Mouse (Mus musculus) layer of hippocampus, postnatal 36 days (tissue): ENCODE data around the gene Tm2d1. TPM values are rescaled to one million over a fixed set of nuclear protein-coding genes. Genes with fewer than 3 reads are reported as not detected.
"Not testable (repeated sequence)": the region's sequence is repeated elsewhere in the genome, so short reads cannot be mapped to it uniquely, and the experiment has no call there.

ENCODE experiments used
- DNase-seq, 2 experiments: peaks; one replicate each; pipeline ENCODE4 v3.0.0; 2022
- total RNA-seq, 2 experiments: library from RNA; stranded (reverse); gene quantifications; 2 replicates each; pipeline ENCODE4 v1.2.3; 2021

The Tm2d1 gene
- total RNA-seq: 10 to 100 TPM; 38.2 to 41.4 TPM

DNA sequence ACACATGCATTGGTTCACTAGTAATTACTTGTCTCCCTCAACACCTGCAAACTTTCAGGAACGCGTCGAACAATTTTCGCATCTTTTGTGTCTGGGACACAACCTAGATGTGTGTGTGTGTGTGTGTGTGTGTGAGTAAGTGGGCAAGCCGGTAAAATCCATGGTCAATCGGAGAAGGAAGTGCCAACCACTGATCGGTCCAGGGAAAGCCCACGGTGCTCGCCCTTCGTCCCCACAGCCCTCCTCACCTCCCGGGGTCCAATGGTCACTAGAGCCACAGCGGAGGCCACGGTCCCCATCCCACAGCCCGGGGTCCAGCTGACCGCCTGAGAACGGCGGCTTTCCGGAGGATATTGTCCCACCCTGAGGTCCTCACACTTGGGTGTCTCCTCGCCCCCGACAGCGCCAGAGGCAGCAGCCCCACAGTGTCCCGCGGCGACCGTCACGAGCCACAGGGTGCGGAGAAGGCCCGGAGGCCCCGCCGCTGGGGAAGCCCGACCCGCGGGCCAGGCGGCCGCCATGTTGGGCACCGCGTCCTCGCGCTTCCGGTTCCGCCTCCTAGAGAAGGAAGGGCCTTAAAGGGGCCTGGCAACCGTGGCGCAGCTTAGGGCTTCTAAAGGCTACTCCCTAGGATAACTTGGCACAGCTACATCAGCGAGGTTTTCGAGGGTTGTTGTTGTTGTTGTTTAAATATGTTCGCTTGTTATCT, at the start of gene Tm2d1:
Gene Tm2d1, minus strand, starts transcription at position 591 of the 709 bp plus-strand sequence.
- peak; percentile 78 to 79 for DNase-seq

DNA sequence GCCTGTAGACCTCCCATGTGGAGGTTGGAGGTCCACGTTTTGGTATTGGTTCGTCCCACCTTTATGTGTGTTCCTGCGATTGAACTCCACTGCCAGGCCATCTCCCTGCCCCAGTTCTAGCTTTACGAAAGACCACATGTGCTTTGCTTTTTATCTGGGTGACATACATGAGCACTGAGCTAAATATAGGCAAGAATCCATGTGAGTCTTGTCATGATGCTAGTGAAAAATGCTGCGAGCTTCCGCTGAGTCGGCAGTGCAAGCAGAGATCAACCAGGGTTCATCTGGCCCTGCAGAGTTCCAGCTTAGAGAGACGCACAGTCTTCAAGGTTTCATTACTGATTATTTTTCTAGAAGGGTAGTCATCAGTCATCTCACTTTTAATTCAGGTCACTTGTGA, 45.3 kb upstream of the Tm2d1 start:
- DNase-seq: no peak

DNA sequence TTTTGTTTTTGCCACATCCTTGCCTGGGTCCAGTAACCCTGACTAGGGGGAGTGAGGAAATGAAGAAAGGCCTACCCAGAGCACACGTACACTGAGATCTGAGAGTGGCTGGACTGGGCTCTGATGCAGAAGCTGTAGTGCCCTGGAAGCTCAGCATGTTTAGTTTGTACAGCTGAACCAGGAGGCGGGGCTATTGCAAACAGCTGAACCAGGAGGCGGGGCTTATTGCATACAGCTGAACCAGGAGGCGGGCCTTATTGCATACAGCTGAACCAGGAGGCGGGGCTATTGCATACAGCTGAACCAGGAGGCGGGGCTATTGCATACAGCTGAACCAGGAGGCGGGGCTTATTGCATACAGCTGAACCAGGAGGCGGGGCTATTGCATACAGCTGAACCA, 32.0 kb upstream of the Tm2d1 start:
- DNase-seq: not testable (repeated sequence)

DNA sequence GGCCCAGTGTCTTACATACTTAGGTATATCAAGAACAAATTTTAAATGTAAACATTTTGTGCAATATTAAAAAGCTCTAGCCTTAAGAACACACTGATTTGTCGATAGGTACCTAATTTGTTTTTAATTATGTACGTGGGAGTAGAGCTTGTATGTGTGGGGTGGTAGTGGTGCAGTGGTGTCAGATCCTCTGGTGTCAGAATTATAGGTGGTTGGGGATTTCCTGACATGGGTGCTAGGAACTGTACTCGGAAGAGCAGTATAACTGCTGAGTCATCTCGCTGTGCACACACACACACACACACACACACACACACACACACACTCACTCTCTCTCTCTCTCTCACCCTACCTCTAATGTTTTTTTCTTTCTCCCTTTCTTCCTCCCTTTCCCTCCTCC, 25.3 kb upstream of the Tm2d1 start:
- no peak for DNase-seq

DNA sequence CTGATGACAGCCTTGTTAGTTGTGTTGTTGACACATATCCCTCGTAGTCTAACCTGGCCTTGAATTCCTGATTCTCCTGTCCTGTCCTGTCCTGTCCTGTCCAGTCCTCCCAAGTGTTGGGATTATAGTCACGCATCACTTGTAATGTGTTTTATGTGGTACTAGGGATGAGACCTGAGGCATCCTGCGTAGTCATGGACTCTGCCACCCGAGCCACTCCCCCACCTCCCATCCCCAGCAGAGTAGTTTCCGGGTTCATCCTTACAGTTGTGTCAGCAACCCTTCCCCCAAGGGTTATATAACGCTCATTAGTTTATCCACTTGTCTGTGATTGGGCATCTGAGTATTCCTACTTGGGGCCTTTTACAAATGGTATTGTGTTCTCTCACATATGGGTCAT, 21.3 kb upstream of the Tm2d1 start:
- no peak for DNase-seq

DNA sequence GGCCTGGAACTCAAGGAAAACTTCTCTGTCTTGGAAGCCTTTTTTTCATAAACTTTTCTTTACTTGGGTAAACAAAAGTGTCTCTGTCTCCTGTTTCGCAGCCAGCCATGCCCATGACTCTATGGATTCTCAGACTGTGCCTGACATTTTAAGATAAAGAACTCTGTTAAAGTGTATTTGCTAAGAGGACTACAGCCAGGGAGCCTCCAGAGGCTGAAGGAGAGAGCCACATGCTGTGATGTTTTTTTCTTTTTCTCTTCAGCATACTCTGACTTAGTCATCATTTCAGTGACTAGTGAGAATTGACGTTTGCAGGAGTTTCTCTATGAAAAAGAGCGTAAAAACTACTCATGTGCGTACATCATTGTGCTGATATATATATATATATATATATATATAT, 20.4 kb upstream of the Tm2d1 start:
- no peak for DNase-seq

DNA sequence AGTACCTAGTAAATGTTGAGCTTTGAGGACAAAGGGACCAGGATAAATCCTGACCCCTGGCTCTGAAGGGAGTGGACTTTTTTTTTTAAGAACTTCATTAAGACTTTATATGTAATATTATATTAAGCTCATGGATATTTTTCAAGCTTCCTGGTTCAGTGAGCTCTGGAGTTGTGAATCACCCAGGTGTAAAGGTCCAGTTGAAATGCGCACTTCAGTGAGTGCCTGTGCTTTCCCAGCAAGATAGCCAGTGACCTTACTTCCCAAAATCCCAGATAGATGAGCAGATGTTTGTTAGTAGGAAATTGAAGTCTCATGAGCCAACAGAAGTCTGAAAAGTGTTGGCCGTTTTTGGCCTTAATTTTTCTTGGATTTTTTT, 18.5 kb upstream of the Tm2d1 start:
- DNase-seq: no peak

DNA sequence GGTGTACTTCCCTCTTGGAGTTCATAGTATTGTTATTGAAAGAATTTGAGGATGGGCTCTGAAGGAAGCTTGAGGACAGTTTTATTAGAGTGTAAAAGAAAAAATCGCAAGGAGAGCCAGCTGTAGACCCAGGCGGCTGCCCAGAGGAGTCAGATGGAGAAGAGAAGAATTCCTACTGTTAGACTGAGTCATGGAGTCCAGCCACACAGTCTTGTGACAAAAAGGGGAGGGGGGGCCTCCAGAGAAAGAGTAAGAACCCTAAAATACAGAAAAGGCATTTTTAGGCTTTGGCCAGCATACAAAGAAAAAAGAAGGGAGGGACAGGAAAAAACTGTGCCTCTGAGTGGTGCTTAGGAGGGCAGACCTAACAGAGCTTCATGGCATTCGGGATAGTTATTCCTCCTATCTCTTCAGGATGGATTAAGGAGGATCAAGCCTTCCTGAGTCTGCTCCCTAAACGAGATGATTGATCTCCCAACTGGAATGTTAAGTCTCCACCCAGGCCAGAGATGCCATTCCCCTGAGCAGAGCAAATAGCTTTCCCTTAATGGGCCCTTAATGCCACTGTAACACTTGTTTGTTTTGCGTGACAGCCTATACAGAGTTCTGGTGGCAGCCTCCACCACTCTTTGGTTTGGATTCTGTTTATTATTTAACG, 17.9 kb upstream of the Tm2d1 start:
- no peak for DNase-seq

DNA sequence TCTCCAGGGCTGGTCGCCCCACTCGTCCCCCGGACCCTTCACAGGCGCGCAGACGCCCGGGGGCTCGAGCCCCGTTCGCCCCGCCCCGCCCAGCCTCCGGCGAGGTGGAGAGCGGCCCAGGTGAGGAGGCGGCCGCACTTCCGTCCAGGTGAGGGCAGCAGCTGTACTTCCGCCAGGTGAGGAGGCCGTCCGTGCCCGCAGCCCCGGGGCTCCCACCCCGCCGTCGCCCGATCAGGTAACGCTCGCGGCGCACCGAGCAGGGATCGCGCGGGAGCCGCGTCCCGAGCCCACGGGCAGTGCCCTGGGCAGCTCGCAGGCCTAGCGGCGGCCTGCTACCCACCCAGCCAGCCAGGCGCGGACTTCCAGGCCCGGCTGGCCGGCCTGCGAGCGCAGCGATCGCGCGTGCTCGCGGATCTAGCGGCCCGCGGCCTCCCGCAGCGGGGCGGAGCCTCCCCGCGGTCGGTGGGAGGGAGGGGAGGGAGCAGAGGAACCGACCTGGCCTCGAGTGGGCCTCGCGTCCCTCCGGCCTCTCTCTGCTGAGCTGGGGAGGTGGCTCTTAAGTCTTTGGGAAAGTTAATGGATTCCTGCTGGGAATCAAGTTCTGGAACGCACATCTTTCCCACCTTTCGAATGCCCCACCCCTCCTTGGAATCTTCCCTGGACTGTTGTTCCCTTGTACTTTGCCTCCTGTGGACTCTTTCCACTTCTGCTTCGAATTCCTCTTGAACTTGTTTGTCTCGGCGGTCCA, 12.8 kb upstream of the Tm2d1 start, which contains the start of gene Patj:
Gene Patj, plus strand, starts transcription at position 96 of the 748 bp plus-strand sequence.
- DNase-seq: peak; percentile 66 to 70

DNA sequence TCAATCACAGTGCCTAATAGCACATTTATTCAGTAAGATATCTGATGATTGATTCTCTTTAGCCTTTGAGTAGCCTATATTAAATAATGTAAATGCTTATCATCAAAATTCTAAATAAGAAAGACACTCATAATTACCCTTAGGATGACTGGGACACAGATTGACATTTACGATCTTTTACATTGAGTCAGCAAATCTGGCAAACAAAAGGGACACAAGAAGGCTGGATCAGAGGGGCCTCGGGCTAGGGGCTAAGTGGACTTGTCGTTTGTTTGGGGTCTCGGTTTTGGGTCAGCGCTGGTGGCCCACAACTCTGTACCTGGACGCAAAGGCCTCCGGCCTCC, 12.2 kb upstream of the Tm2d1 start:
- DNase-seq: no peak

DNA sequence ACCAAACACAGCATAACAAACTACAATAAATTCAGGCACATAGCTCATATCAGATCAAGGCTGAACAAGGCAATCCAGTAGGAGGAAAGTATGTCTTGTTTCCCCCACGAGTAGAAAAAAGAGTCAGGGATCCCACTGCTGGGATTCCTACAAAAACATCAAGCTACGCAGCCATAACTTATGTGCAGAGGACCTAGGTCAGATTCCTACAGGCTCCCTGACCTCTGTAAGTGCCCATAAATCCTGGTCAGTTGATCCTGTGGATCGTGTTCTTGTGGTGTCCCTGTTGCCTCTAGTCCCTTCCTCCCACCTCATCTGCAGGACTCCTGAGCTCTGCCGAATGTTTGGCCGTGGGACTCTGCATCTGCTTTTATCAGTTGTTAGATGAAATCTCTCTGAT, 1.9 kb upstream of the Tm2d1 start:
- no peak for DNase-seq

DNA sequence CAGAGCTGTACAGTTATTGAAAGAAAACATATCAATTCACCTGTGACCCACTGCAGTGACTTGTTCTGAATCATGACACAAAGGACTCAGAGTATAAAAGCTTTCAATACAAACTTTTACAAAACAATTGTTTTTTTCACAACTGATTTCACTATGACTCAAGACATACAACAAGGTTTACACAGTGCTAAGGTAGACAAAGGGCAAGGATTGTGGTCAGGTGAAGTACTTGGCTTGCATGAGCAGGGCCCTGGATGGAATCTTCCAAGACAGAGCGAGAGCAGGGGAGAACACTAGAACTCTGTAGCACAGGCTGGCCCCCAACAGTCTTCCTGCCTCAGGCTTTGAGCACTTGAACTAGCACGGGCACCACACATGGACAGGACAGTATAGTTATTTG, 6.2 kb downstream of the Tm2d1 start:
- DNase-seq: no peak

DNA sequence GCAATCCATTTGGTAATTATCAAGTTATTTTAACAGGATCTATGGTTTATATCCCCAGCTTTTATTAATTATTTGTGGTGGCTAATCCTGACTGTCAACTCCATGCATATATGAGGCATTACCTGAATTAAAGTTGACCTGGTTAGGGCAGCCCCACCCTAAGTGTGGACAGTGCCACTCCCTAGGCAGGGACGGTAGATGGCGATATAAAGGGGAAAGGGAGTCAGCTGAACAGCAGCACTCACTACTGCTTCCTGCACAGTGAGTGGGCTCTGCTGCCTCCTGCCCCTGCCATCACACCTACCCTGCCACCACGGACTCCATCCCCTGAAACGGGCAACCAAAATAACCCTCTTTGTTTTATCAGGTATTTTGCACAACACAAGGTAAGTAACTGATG, 7.7 kb downstream of the Tm2d1 start:
- DNase-seq: no peak

DNA sequence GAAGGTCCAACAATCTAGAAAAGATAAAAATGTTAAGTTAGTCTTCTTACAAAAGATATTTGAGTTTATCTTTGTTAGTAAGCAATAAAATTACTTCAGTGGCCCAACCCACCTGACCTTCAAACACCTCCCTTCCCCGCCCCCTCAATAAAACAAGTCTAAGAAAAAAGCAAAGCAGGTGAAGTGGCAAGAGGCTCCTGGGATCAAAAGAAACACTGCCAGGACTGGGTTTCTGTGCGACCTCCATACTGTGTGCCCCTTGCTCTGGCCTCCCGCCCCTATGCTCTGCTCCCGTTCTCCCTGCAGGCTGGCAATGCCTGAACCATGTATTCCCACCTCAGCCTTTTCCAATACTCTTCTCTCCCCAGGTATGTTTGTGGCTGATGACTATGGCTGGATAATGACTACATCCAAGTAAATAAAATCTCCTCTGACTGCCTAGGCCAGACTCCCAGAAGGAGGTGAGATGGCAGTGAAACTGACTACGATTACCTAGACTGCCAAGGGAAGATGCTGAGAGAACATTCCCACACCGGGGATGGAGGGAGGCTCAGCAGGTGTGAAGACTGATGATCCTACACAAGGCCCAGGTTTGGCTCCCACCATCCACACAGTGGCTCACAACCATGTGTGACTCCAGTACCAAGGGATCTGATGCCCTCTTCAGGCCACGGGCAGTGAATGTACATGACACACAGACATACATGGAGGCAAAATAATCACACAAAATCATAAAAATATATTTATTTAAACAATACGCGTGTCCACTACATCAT, 24.9 kb downstream of the Tm2d1 start:
- DNase-seq: no peak

DNA sequence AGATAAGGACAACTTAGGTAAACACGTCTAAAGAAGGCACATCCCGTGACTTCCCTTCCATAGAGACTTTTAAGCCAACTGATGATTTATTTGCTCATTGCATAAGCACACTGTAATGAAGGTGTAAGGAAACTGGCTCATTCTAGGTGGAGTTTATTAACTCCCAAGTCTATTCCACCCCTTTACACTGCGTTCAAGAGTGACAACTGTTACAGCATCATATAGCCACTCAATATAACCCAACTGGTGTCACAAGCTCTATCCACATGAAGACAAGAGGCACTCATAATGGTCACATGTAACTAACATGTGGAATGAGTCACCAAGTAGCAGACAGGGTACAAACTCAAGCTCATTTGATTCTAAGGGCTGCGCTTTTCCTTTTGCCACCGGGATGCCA, 34.5 kb downstream of the Tm2d1 start:
- DNase-seq: no peak

DNA sequence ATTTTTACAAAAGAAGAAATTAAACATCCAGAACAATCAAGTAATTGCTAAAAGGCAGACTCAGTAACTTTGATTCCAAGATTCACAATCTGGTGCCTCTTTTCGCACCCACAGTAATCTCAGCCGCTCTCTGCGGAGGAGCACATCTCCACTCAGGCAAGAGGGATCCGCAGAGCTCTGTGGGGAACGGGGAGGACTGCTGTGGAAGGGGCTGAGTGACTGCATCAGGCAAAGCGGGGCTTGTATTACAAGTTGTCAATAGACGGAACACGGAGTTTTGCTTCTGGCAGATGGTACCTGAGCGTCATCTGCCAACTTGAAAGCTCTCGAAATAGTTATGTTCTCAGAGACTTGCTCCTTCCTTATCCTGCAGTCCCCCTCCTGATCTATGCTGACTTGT, 37.3 kb downstream of the Tm2d1 start:
- peak; percentile 55 to 57 for DNase-seq

DNA sequence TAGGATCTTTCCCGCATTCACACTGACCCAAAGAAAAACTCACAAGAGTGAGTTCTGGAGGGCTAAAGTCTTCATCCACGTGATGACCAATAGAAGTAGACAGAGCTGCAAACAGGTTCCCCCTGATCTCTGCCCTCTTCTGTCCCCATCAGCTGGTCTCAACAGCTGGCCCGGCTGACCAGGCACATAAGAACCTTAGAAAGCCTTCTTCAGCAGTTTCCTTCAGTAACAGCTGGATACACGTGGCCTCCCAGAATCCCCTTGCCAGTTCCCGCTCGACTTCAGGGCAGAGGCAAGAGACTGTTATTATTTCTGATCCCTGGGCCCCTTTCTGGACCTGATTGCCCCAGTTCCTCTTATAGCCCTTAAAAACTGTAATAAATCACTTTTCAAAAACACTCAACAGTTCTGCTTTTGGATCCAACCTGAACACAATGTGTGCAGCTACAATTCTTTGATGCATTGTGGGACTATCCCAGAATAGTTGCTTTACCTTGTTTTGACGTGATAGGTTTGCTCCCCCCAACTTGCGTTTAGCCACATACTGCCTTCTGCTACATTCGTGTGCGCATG, 43.0 kb downstream of the Tm2d1 start:
- no peak for DNase-seq

DNA sequence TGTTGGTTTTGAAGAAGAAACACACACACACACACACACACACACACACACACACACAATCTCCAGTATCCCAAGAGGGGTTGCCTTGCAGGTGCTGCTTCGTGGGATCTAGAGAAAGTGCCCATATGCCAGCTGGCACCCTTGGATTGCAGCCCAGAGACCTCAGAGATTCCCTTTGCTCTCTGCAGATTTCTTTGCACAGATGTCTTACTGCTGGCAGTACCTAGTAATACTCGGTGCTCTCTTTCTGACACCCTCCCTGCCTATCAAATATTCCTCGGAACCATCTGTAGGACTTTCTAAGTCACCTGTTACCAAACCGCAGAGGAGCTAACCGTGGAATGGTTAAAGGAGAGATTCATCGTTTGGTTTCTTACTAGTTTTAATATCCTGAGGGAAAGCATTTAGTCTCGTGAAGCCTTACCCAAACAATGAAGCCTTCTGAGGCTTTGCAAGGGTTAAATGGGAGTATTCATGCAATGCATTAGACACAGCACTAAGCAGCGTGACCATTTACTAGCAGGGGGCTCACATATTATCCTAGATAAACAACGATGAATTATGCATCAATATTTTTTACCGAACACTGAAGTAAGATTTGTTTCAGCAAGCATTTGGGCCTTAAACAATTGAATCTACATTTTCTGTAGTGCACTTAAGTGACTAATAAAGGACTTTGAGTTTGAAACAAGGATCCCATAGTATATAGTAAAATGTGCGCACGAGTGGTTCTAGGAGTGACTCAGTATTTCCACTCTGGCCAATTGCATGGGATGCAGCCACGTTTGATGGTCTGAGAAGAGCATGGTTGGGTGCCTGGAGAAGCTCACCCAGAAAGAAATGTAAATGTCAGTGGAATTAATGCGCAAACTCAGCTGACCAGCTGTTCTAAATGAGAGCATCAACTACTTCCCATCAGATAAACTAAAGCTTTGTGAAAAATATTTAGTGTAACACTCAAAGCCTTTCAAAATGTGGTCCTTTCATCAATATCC, 44.2 kb downstream of the Tm2d1 start:
- DNase-seq: no peak

DNA sequence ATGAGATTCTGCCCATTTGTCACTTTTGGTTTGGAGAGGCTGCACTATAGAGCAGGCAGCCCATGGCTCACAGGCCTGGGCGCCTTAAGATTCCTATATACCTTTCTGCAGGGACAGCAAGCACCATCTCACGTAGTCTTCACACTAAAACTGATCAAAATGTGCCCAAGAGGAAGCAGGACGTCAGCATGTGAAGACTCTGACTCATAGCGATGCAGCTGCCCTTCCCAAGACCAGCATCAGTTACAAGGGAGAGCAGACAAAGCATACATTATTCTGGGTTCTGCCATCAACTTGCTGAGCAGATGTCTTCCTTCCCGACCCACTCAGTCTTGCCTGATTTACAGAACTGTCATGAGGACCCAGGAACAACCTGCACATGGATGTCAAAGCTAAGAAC, 45.9 kb downstream of the Tm2d1 start:
- DNase-seq: no peak

DNA sequence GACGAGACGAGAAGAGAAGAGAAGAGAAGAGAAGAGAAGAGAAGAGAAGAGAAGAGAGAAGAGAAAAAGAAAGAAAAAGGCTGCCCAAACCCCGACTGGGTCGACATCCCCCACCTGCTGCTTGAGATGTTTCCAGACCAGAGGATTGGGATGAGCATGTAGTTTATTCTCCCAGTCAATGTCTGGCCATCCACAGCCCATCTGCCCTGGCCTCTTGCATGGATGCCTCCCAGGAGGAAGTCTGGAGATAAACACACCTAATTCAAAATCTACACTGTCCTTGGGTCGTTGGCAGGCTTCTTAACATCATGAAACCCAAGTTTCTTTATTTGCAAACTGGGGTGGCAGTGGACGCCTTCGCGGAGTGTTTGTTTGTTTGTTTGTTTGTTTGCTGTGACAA, 47.4 kb downstream of the Tm2d1 start:
- DNase-seq: no peak

DNA sequence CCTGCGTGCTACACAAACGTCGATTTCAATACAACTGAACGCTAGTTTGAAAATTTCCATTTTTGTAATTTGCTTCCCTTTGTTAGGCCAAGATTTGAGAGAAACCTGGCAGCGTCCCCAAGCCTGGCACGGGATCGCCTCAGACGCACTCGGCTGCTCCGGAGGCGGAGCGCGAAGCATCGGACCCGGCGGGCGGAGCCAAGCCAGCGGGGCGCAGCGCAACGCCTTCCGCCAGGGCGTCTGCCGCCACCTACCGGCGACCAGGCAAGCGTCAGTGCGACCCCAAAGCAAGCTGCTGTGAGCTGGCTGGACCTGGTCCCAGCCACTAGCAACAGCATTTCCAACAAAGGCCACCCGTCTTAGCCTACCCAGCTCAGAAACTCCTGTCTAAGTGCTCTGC, 60.9 kb downstream of the Tm2d1 start:
- DNase-seq: peak; percentile 93 to 94
